Comparison of ENCODE assay signal across 39 mouse cellular contexts in genomic region chr10:99157697-99158096, GRCm38 (mm10). TPM values are rescaled to one million over a fixed set of nuclear protein-coding genes. Genes with fewer than 3 reads are reported as not detected.
"Had no signal": no experiment of that assay in that cellular context is flagged by ENCODE, and none has a peak within 500 bp of the region (broad histone marks: within the 10 kb centered on the region; RNA-seq: fewer than 3 reads in every experiment).

No protein-coding gene starts in this region.

RNA-seq across cellular contexts. Expression of gene Phxr2, which starts 31.6 kb away (rescaled TPM):
- total RNA-seq: heart, adult 8-10 months; heart, postnatal 10 days; heart, postnatal 14 days; heart, postnatal 25 days; heart, postnatal 36 days; heart, postnatal 4 days; hematopoietic stem cell, adult 5-6 weeks; hindbrain, postnatal 0 days; layer of hippocampus, adult 18-20 months; layer of hippocampus, adult 2 months; layer of hippocampus, adult 8-10 months; layer of hippocampus, postnatal 10 days; layer of hippocampus, postnatal 14 days; layer of hippocampus, postnatal 25 days; layer of hippocampus, postnatal 36 days had no signal
- polyA plus RNA-seq: heart, embryonic 10.5 days; heart, embryonic 11.5 days; heart, embryonic 12.5 days; heart, embryonic 13.5 days; heart, embryonic 14.5 days; heart, embryonic 15.5 days; heart, embryonic 16.5 days; heart, postnatal 0 days; hindbrain, embryonic 10.5 days; hindbrain, embryonic 11.5 days; hindbrain, embryonic 13.5 days; hindbrain, embryonic 14.5 days; hindbrain, embryonic 15.5 days; hindbrain, postnatal 0 days; inflammation-experienced regulatory T-cells, adult 6 months; intestine, embryonic 14.5 days; intestine, embryonic 15.5 days; intestine, embryonic 16.5 days; intestine, postnatal 0 days; kidney, adult 2 months; kidney, embryonic 14.5 days; kidney, embryonic 15.5 days; kidney, embryonic 16.5 days; kidney, postnatal 0 days; large intestine, adult 2 months had no signal
